Mouse (Mus musculus) lung, adult 2 months (tissue): ENCODE data around the gene Ppp1r12a. TPM values are rescaled to one million over a fixed set of nuclear protein-coding genes. Genes with fewer than 3 reads are reported as not detected.

Experiments
- DNase-seq: peaks from one replicate; pipeline ENCODE4 v3.0.0; 2022
- H3K4me1 ChIP-seq: fragments of 200-500 bp; 2 replicates; pipeline ENCODE4 v1.6.1; 2011; ENCODE audit warnings: low read length; ENCODE audit not compliant: control insufficient read depth, insufficient read depth
- H3K4me3 ChIP-seq: fragments of 200-500 bp; replicated peaks from 2 replicates; pipeline ENCODE3; 2011; ENCODE audit warnings: low read depth, mild to moderate bottlenecking, control low read depth, low read length; ENCODE audit errors: extremely low read depth
- CTCF ChIP-seq: fragments of 200-500 bp; IDR thresholded peaks from 2 replicates; pipeline ENCODE4 v1.5.1; 2011; ENCODE audit warnings: mild to moderate bottlenecking, low read length, control low read depth; ENCODE audit not compliant: insufficient read depth
- POLR2A ChIP-seq: fragments of 200-500 bp; IDR thresholded peaks from 2 replicates; pipeline ENCODE4 v1.6.1; 2011; ENCODE audit warnings: low read depth, mild to moderate bottlenecking, control low read depth, low read length, borderline replicate concordance; ENCODE audit errors: extremely low read depth
- WGBS: fragments of 180-500 bp; shearing (Covaris S2); methylation state at CpG from one replicate; pipeline ENCODE4 v1.1.7; 2018; 5-methylcytosine and 5-hydroxymethylcytosine counted together
- polyA plus RNA-seq: library from polyadenylated mRNA; depleted of rRNA; stranded (reverse); fragments of >200 nt; gene quantifications from 2 replicates; pipeline ENCODE4 v1.2.3, GENCODE M21; 2012

The Ppp1r12a gene
- polyA plus RNA-seq, 1 experiment, result 32.9 TPM

GRCm38 (mm10) chr10:108174107-108174506 lies 12.1 kb downstream of the Ppp1r12a start:
- TF ChIP-seq CTCF, result no peak
- no peak for TF ChIP-seq POLR2A
- no peak overlapping the region for H3K4me3 ChIP-seq
- H3K4me1 ChIP-seq, result peaks cover 21% of the 10 kb centered on the region
- WGBS, result 51% methylated on average over 5 of the region's 5 CpGs
- no peak for DNase-seq

- Histone ChIP-seq H3K4me1 (peaks cover 30% of the 10 kb centered on the region), H3K4me3 (no peak overlapping the region)
- TF ChIP-seq POLR2A, result no peak
- TF ChIP-seq CTCF, result no peak
- no peak for DNase-seq
- 56% methylated on average over 2 of the region's 2 CpGs for WGBS
These were observed 13.9 kb downstream of the Ppp1r12a start for GRCm38 (mm10) chr10:108175885-108176284.

GRCm38 (mm10) chr10:108178285-108178848 lies 16.4 kb downstream of the Ppp1r12a start:
- 50% methylated on average over 6 of the region's 6 CpGs for whole genome bisulfite sequencing
- DNase-seq, result no peak
- peaks cover 15% of the 10 kb centered on the region for H3K4me1 ChIP-seq
- TF ChIP-seq POLR2A (no peak), CTCF (no peak)
- H3K4me3 ChIP-seq, result no peak overlapping the region

GRCm38 (mm10) chr10:108179404-108179803 lies 17.4 kb downstream of the Ppp1r12a start:
- WGBS, result 54% methylated on average over 3 of the region's 3 CpGs
- TF ChIP-seq POLR2A, result no peak
- no peak for TF ChIP-seq CTCF
- no peak for DNase-seq
- H3K4me1 ChIP-seq, result peaks cover 20% of the 10 kb centered on the region
- H3K4me3 ChIP-seq, result no peak overlapping the region

- TF ChIP-seq CTCF (no peak), POLR2A (no peak)
- no peak for DNase-seq
- H3K4me1 ChIP-seq, result peaks cover 22% of the 10 kb centered on the region
- no peak overlapping the region for H3K4me3 ChIP-seq
- WGBS, result 77% methylated on average over 2 of the region's 2 CpGs
These were observed 18.3 kb downstream of the Ppp1r12a start for GRCm38 (mm10) chr10:108180313-108180712.

GRCm38 (mm10) chr10:108181893-108182292 lies 19.9 kb downstream of the Ppp1r12a start:
- no peak for DNase-seq
- H3K4me1 ChIP-seq, result peaks cover 25% of the 10 kb centered on the region
- TF ChIP-seq POLR2A, result no peak
- no peak for TF ChIP-seq CTCF
- 77% methylated on average over 3 of the region's 3 CpGs for WGBS
- H3K4me3 ChIP-seq, result no peak overlapping the region

GRCm38 (mm10) chr10:108182386-108182785 lies 20.4 kb downstream of the Ppp1r12a start:
- Histone ChIP-seq H3K4me1 (peaks cover 25% of the 10 kb centered on the region), H3K4me3 (no peak overlapping the region)
- DNase-seq, result no peak
- TF ChIP-seq CTCF, result no peak
- 83% methylated on average over 4 of the region's 4 CpGs for whole genome bisulfite sequencing

- Histone ChIP-seq H3K4me3 (no peak overlapping the region), H3K4me1 (peaks cover 19% of the 10 kb centered on the region)
- DNase-seq, result no peak
- TF ChIP-seq CTCF (no peak), POLR2A (no peak)
- 60% methylated on average over 8 of the region's 8 CpGs for WGBS
These were observed 22.8 kb downstream of the Ppp1r12a start for GRCm38 (mm10) chr10:108184763-108185162.

GRCm38 (mm10) chr10:108185265-108185664 lies 23.3 kb downstream of the Ppp1r12a start:
- TF ChIP-seq POLR2A, result no peak
- TF ChIP-seq CTCF, result no peak
- H3K4me1 ChIP-seq, result peaks cover 20% of the 10 kb centered on the region
- H3K4me3 ChIP-seq, result no peak overlapping the region
- 56% methylated on average over 3 of the region's 3 CpGs for WGBS
- no peak for DNase-seq

GRCm38 (mm10) chr10:108189303-108189702 lies 27.3 kb downstream of the Ppp1r12a start:
- 34% methylated on average over 2 of the region's 2 CpGs for WGBS
- TF ChIP-seq POLR2A (no peak), CTCF (no peak)
- Histone ChIP-seq H3K4me3 (no peak overlapping the region), H3K4me1 (peaks cover 23% of the 10 kb centered on the region)
- no peak for DNase-seq

- TF ChIP-seq CTCF, result no peak
- no peak for TF ChIP-seq POLR2A
- DNase-seq, result no peak
- WGBS, result 68% methylated on average over 3 of the region's 3 CpGs
These were observed 28.0 kb downstream of the Ppp1r12a start for GRCm38 (mm10) chr10:108189986-108190385.

GRCm38 (mm10) chr10:108190626-108191025 lies 28.6 kb downstream of the Ppp1r12a start:
- Histone ChIP-seq H3K4me3 (no peak overlapping the region), H3K4me1 (peaks cover 20% of the 10 kb centered on the region)
- no peak for DNase-seq
- TF ChIP-seq POLR2A (no peak), CTCF (no peak)

More at GRCm38 (mm10) chr10:108189986-108190385, 28.0 kb downstream of the Ppp1r12a start:
- Histone ChIP-seq H3K4me1 (peaks cover 20% of the 10 kb centered on the region), H3K4me3 (no peak overlapping the region)
